ENCODE assay signal across 15 mouse cellular contexts in the genomic region with DNA sequence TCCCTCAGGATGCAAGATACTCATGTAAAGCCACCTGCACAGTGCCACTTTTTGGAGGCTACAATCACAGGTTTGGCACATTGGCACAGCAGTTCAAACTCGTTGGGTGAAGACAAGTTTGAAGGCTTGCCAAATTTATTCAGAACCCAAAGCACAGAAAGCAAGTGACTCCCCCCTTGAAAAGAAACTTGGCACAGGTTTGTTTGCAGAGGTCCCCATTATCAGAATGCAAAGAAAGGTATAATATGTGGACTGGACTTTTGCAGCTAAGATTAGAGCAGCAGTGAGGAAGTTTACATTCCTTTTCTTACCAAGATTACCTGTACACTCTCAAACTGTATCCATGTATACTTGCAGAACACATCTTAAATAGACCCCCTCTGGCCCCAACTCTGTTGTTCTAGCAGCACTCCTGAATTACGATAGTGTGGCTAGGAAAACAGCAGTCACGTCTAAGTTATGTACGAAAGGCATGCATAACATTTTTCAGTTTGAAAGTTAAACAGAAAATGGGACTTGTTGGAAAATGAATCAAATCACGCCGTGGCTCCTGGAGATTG.
"Had no signal": no experiment of that assay in that cellular context is flagged by ENCODE, and none has a peak within 500 bp of the region (broad histone marks: within the 10 kb centered on the region; RNA-seq: fewer than 3 reads in every experiment).

No protein-coding gene starts in this region.

- H3K9ac ChIP-seq: limb, embryonic 15.5 days; liver, embryonic 12.5 days; midbrain, embryonic 13.5 days; neural tube, embryonic 15.5 days had no signal

- H3K27ac ChIP-seq: kidney, postnatal 0 days; limb, embryonic 15.5 days; liver, embryonic 12.5 days; midbrain, embryonic 13.5 days; neural tube, embryonic 15.5 days had no signal

- DNase-seq: kidney, adult 11 months; kidney, adult 9 months; kidney, postnatal 36 days; layer of hippocampus, adult 9-11 months; layer of hippocampus, postnatal 36 days; right cerebral cortex, adult 18-20 months; right cerebral cortex, postnatal 25 days; thymus, adult 18-20 months; thymus, postnatal 14 days had no signal

- ATAC-seq: liver, embryonic 12.5 days had no signal

- H3K9me3 ChIP-seq: limb, embryonic 15.5 days; liver, embryonic 12.5 days; midbrain, embryonic 13.5 days; neural tube, embryonic 15.5 days had no signal

- H3K27me3 ChIP-seq: limb, embryonic 15.5 days; liver, embryonic 12.5 days; midbrain, embryonic 13.5 days; neural tube, embryonic 15.5 days had no signal

- H3K4me3 ChIP-seq: limb, embryonic 15.5 days; liver, embryonic 12.5 days; midbrain, embryonic 13.5 days; myocyte; neural tube, embryonic 15.5 days had no signal

- H3K4me2 ChIP-seq: limb, embryonic 15.5 days; liver, embryonic 12.5 days; midbrain, embryonic 13.5 days; neural tube, embryonic 15.5 days had no signal

- H3K36me3 ChIP-seq: limb, embryonic 15.5 days; liver, embryonic 12.5 days; midbrain, embryonic 13.5 days; neural tube, embryonic 15.5 days had no signal

- H3K4me1 ChIP-seq: limb, embryonic 15.5 days; liver, embryonic 12.5 days had no signal
